In genomic region chr17:12352781-12353180, GRCm38 (mm10) we compare ENCODE assay signal across 32 mouse cellular contexts. TPM values are rescaled to one million over a fixed set of nuclear protein-coding genes. Genes with fewer than 3 reads are reported as not detected.
DNase-seq lines count a peak whose midpoint lies in the region; ATAC-seq and TF ChIP-seq lines count a peak whose summit lies in the region.
"Had no signal": no experiment of that assay in that cellular context is flagged by ENCODE, and none has a peak within 500 bp of the region (broad histone marks: within the 10 kb centered on the region; RNA-seq: fewer than 3 reads in every experiment).

No protein-coding gene starts in this region.

- H3K4me2 ChIP-seq in hindbrain, embryonic 14.5 days (replicated peaks) = no peak overlapping the region
- no peak overlapping the region for H3K4me2 ChIP-seq in hindbrain, embryonic 16.5 days (ENCODE audit: low read length)
- no peak overlapping the region for H3K4me2 ChIP-seq in midbrain, postnatal 0 days (ENCODE audit: low read depth, low read length, poor library complexity, severe bottlenecking)
- H3K4me2 ChIP-seq in midbrain, embryonic 11.5 days = no peak overlapping the region
- H3K4me2 ChIP-seq in hindbrain, postnatal 0 days (ENCODE audit: low read depth, low read length) = no peak overlapping the region
- H3K4me2 ChIP-seq: embryonic facial prominence, embryonic 13.5 days; intestine, embryonic 15.5 days; limb, embryonic 12.5 days; liver, embryonic 11.5 days; neural tube, embryonic 12.5 days had no signal

- H3K27me3 ChIP-seq in hindbrain, embryonic 14.5 days (ENCODE audit: control insufficient read depth, insufficient read depth, low read length) = no peaks in the 10 kb centered on the region
- H3K27me3 ChIP-seq in hindbrain, embryonic 16.5 days (replicated peaks; ENCODE audit: control insufficient read depth, insufficient read depth, low read length) = no peaks in the 10 kb centered on the region
- H3K27me3 ChIP-seq in midbrain, postnatal 0 days (ENCODE audit: insufficient read depth, low read length) = no peaks in the 10 kb centered on the region
- no peaks in the 10 kb centered on the region for H3K27me3 ChIP-seq in midbrain, embryonic 11.5 days (ENCODE audit: control insufficient read depth, insufficient read depth, low read length)
- no peaks in the 10 kb centered on the region for H3K27me3 ChIP-seq in hindbrain, postnatal 0 days (ENCODE audit: insufficient read depth, low read length)
- H3K27me3 ChIP-seq: intestine, embryonic 15.5 days; neural tube, embryonic 12.5 days had no signal

- no peak for TF ChIP-seq POLR2A in brain, embryonic 14.5 days (IDR thresholded peaks at IDR 0.05; ENCODE audit: borderline replicate concordance, extremely low read depth, insufficient read depth, insufficient read length, poor library complexity, severe bottlenecking)

- TF ChIP-seq CTCF in midbrain, postnatal 0 days (IDR thresholded peaks at IDR 0.05) = no peak
- TF ChIP-seq CTCF in brain, embryonic 14.5 days (IDR thresholded peaks at IDR 0.05; ENCODE audit: borderline replicate concordance, extremely low read depth, insufficient read depth, insufficient read length) = no peak
- TF ChIP-seq CTCF in hindbrain, postnatal 0 days (IDR thresholded peaks at IDR 0.05; ENCODE audit: low read depth) = no peak

- ATAC-seq in hindbrain, embryonic 14.5 days (ENCODE audit: low FRiP score) = no peak
- ATAC-seq in hindbrain, embryonic 16.5 days = no peak
- no peak for ATAC-seq in midbrain, postnatal 0 days (ENCODE audit: low FRiP score)
- ATAC-seq in midbrain, embryonic 11.5 days (ENCODE audit: low FRiP score) = no peak
- ATAC-seq in hindbrain, postnatal 0 days = no peak
- ATAC-seq: forebrain, embryonic 16.5 days; intestine, embryonic 15.5 days; liver, postnatal 0 days had no signal

- no peak overlapping the region for H3K27ac ChIP-seq in hindbrain, embryonic 14.5 days
- no peak overlapping the region for H3K27ac ChIP-seq in hindbrain, embryonic 16.5 days (ENCODE audit: low read depth, low read length)
- no peak overlapping the region for H3K27ac ChIP-seq in midbrain, postnatal 0 days (ENCODE audit: low read depth, low read length)
- no peak overlapping the region; the same call in 1 of the 2 replicates for H3K27ac ChIP-seq in midbrain, embryonic 11.5 days (ENCODE audit: low read depth, low read length)
- no peak overlapping the region for H3K27ac ChIP-seq in hindbrain, postnatal 0 days
- H3K27ac ChIP-seq: embryonic facial prominence, embryonic 13.5 days; heart, embryonic 10.5 days; intestine, embryonic 15.5 days; layer of hippocampus, adult 2 months; limb, embryonic 12.5 days; neural tube, embryonic 12.5 days had no signal

- peak; percentile 24 for DNase-seq in hindbrain, embryonic 14.5 days (ENCODE audit: low spot score)
- peak; percentile 30 for DNase-seq in midbrain, postnatal 0 days (ENCODE audit: low spot score)
- no peak for DNase-seq in midbrain, embryonic 11.5 days (ENCODE audit: low spot score, missing footprints)
- peak; percentile 46 for DNase-seq in brain, embryonic 14.5 days (ENCODE audit: low read depth)
- peak; percentile 13 for DNase-seq in hindbrain, postnatal 0 days (ENCODE audit: low spot score)
- DNase-seq in MN1 (ENCODE audit: low spot score) (no peak), adipocyte (ENCODE audit: low spot score) (no peak)
- DNase-seq: adrenal gland, postnatal 25 days; cerebellum, adult 9-10 months; gastrocnemius, postnatal 10 days; kidney, adult 8-10 months; kidney, postnatal 14 days; layer of hippocampus, postnatal 36 days; liver, postnatal 0 days; lung, postnatal 14 days; retina, postnatal 1 day; right cerebral cortex, postnatal 25 days; spleen, adult 18-20 months; thymus, postnatal 14 days had no signal

- no peaks in the 10 kb centered on the region for H3K9me3 ChIP-seq in hindbrain, embryonic 14.5 days (ENCODE audit: control insufficient read depth, low read length)
- no peaks in the 10 kb centered on the region for H3K9me3 ChIP-seq in hindbrain, embryonic 16.5 days (ENCODE audit: control insufficient read depth, low read length)
- no peaks in the 10 kb centered on the region for H3K9me3 ChIP-seq in midbrain, postnatal 0 days (ENCODE audit: low read length)
- H3K9me3 ChIP-seq in midbrain, embryonic 11.5 days (ENCODE audit: control insufficient read depth, low read length) = no peaks in the 10 kb centered on the region
- H3K9me3 ChIP-seq in hindbrain, postnatal 0 days (ENCODE audit: low read length) = no peaks in the 10 kb centered on the region
- H3K9me3 ChIP-seq: embryonic facial prominence, embryonic 13.5 days; heart, embryonic 10.5 days; intestine, embryonic 15.5 days; limb, embryonic 12.5 days; neural tube, embryonic 12.5 days had no signal

- 42% methylated on average over 1 of the region's 1 CpGs for WGBS in hindbrain, embryonic 14.5 days
- WGBS in hindbrain, embryonic 16.5 days = 33% methylated on average over 1 of the region's 1 CpGs
- WGBS in midbrain, postnatal 0 days = 35% methylated on average over 1 of the region's 1 CpGs
- 63% methylated on average over 1 of the region's 1 CpGs for WGBS in midbrain, embryonic 11.5 days
- WGBS in hindbrain, postnatal 0 days = 35% methylated on average over 1 of the region's 1 CpGs

- H3K36me3 ChIP-seq in hindbrain, embryonic 14.5 days (replicated peaks; ENCODE audit: control insufficient read depth, insufficient read depth) = no peaks in the 10 kb centered on the region
- no peaks in the 10 kb centered on the region for H3K36me3 ChIP-seq in hindbrain, embryonic 16.5 days (ENCODE audit: control insufficient read depth, insufficient read depth, low read length)
- H3K36me3 ChIP-seq in midbrain, postnatal 0 days (ENCODE audit: insufficient read depth, low read length) = no peaks in the 10 kb centered on the region
- H3K36me3 ChIP-seq in midbrain, embryonic 11.5 days (ENCODE audit: control insufficient read depth, insufficient read depth, low read length) = no peaks in the 10 kb centered on the region
- H3K36me3 ChIP-seq in hindbrain, postnatal 0 days (ENCODE audit: insufficient read depth, low read length) = no peaks in the 10 kb centered on the region
- H3K36me3 ChIP-seq: embryonic facial prominence, embryonic 13.5 days; heart, embryonic 10.5 days; intestine, embryonic 15.5 days; limb, embryonic 12.5 days; neural tube, embryonic 12.5 days had no signal

- no peak overlapping the region for H3K9ac ChIP-seq in hindbrain, embryonic 14.5 days
- H3K9ac ChIP-seq in hindbrain, embryonic 16.5 days (ENCODE audit: low read depth, low read length) = no peak overlapping the region
- no peak overlapping the region for H3K9ac ChIP-seq in midbrain, postnatal 0 days (replicated peaks; ENCODE audit: low read length, poor library complexity, severe bottlenecking)
- no peak overlapping the region for H3K9ac ChIP-seq in midbrain, embryonic 11.5 days (ENCODE audit: low read length)
- H3K9ac ChIP-seq in hindbrain, postnatal 0 days (replicated peaks; ENCODE audit: low read length) = no peak overlapping the region
- H3K9ac ChIP-seq: embryonic facial prominence, embryonic 13.5 days; intestine, embryonic 15.5 days; limb, embryonic 12.5 days; liver, postnatal 0 days; neural tube, embryonic 12.5 days had no signal

- no peaks in the 10 kb centered on the region for H3K4me1 ChIP-seq in hindbrain, embryonic 14.5 days (replicated peaks; ENCODE audit: control insufficient read depth, insufficient read depth, low read length)
- H3K4me1 ChIP-seq in hindbrain, embryonic 16.5 days (ENCODE audit: control insufficient read depth, insufficient read depth, low read depth, low read length) = no peaks in the 10 kb centered on the region
- no peaks in the 10 kb centered on the region for H3K4me1 ChIP-seq in midbrain, postnatal 0 days (ENCODE audit: insufficient read depth, low read length)
- H3K4me1 ChIP-seq in midbrain, embryonic 11.5 days (ENCODE audit: control insufficient read depth, insufficient read depth, low read length) = peaks cover 3% of the 10 kb centered on the region; the same call in 1 of the 2 replicates
- no peaks in the 10 kb centered on the region for H3K4me1 ChIP-seq in hindbrain, postnatal 0 days (ENCODE audit: insufficient read depth, low read length)
- H3K4me1 ChIP-seq: embryonic facial prominence, embryonic 13.5 days; heart, embryonic 10.5 days; intestine, embryonic 15.5 days; limb, embryonic 12.5 days; megakaryocyte, embryonic 14.5 days had no signal

- no peak overlapping the region for H3K4me3 ChIP-seq in hindbrain, embryonic 14.5 days (replicated peaks; ENCODE audit: low read length)
- no peak overlapping the region for H3K4me3 ChIP-seq in hindbrain, embryonic 16.5 days (ENCODE audit: low read length)
- H3K4me3 ChIP-seq in midbrain, postnatal 0 days (ENCODE audit: low read depth, low read length) = no peak overlapping the region
- H3K4me3 ChIP-seq in midbrain, embryonic 11.5 days (ENCODE audit: low read depth, low read length) = no peak overlapping the region
- H3K4me3 ChIP-seq in hindbrain, postnatal 0 days (ENCODE audit: low read length) = no peak overlapping the region
- H3K4me3 ChIP-seq: embryonic facial prominence, embryonic 13.5 days; heart, embryonic 10.5 days; intestine, embryonic 15.5 days; layer of hippocampus, adult 2 months; limb, embryonic 12.5 days; megakaryocyte, embryonic 14.5 days; neural tube, embryonic 12.5 days had no signal

RNA-seq across cellular contexts. Expression of gene Plg, which starts 25.6 kb away (rescaled TPM):
- polyA plus RNA-seq in hindbrain, embryonic 14.5 days (2014; fragmentation: Nextera tagmentation; extraction: Ambion mirVana) = 0.20 TPM in 1 of 2 replicates, not detected in the other
- polyA plus RNA-seq in hindbrain, embryonic 16.5 days (2015; fragmentation: Nextera tagmentation; extraction: Ambion mirVana) = not detected in 2 replicates
- not detected in 2 replicates for total RNA-seq in midbrain, postnatal 0 days (2014; rRNA removed)
- not detected in 2 replicates for polyA plus RNA-seq in midbrain, postnatal 0 days (2015; fragmentation: Nextera tagmentation; extraction: Ambion mirVana)
- polyA plus RNA-seq in midbrain, embryonic 11.5 days (2014; fragmentation: Nextera tagmentation; extraction: Ambion mirVana) = 0.06 TPM in 1 of 2 replicates, not detected in the other
- polyA plus RNA-seq in brain, embryonic 14.5 days (2012; rRNA removed) = 0.10 and 0.16 TPM in 2 replicates
- total RNA-seq in hindbrain, postnatal 0 days (2014; rRNA removed) = 0.07 and 0.21 TPM in 2 replicates
- polyA plus RNA-seq in hindbrain, postnatal 0 days (2015; fragmentation: Nextera tagmentation; extraction: Ambion mirVana) = 0.11 TPM in 1 of 2 replicates, not detected in the other
- total RNA-seq: adrenal gland, postnatal 25 days; granulocyte monocyte progenitor cell, adult 5-6 weeks; hematopoietic stem cell, adult 5-6 weeks; layer of hippocampus, adult 2 months; layer of hippocampus, postnatal 36 days; left cerebral cortex, postnatal 14 days had no signal
- polyA plus RNA-seq: embryonic facial prominence, embryonic 13.5 days; limb, embryonic 12.5 days had no signal

RNA-seq across cellular contexts. Expression of gene Map3k4, which starts 34.2 kb away (rescaled TPM):
- 35.9 and 43.6 TPM in 2 replicates for polyA plus RNA-seq in hindbrain, embryonic 14.5 days (2014; fragmentation: Nextera tagmentation; extraction: Ambion mirVana)
- polyA plus RNA-seq in hindbrain, embryonic 16.5 days (2015; fragmentation: Nextera tagmentation; extraction: Ambion mirVana) = 33.1 and 39.7 TPM in 2 replicates
- total RNA-seq in midbrain, postnatal 0 days (2014; rRNA removed) = 36.1 and 37.1 TPM in 2 replicates
- polyA plus RNA-seq in midbrain, postnatal 0 days (2015; fragmentation: Nextera tagmentation; extraction: Ambion mirVana) = 35.1 and 47.9 TPM in 2 replicates
- polyA plus RNA-seq in midbrain, embryonic 11.5 days (2014; fragmentation: Nextera tagmentation; extraction: Ambion mirVana) = 46.3 and 51.3 TPM in 2 replicates
- polyA plus RNA-seq in brain, embryonic 14.5 days (2012; rRNA removed) = 18.3 and 28.6 TPM in 2 replicates
- total RNA-seq in hindbrain, postnatal 0 days (2014; rRNA removed) = 36.2 and 39.2 TPM in 2 replicates
- polyA plus RNA-seq in hindbrain, postnatal 0 days (2015; fragmentation: Nextera tagmentation; extraction: Ambion mirVana) = 52.2 and 54.5 TPM in 2 replicates

Comparison
In these comparisons a context has a peak if more than half of its experiments do, and no peak if none do; other contexts are left out.
1. DNase-seq: peak in hindbrain, embryonic 14.5 days (single experiment), midbrain, postnatal 0 days (single experiment), brain, embryonic 14.5 days (single experiment) and hindbrain, postnatal 0 days (single experiment); none in midbrain, embryonic 11.5 days (single experiment), MN1 (single experiment) and adipocyte (single experiment).